Mouse (Mus musculus) heart, adult 9 months (tissue): ENCODE results near the gene Ptf1a.
A peak's percentile ranks its signal among the peaks of the same experiment; 100 is the strongest.

Source experiments
- DNase-seq, 2 experiments: peaks; one replicate each; pipeline ENCODE4 v3.0.0; 2022; ENCODE audit warnings: low spot score in 2 of 2

Gene Ptf1a

GRCm38 (mm10) chr2:19444931-19445831 is at the start of gene Ptf1a:
Gene Ptf1a (plus strand): TSS chr2:19445663.
- no peak for DNase-seq

- no peak for DNase-seq
Measured at GRCm38 (mm10) chr2:19405409-19405808, 40.1 kb upstream of the Ptf1a start.

- peak; percentile 18 to 25 for DNase-seq
Measured at GRCm38 (mm10) chr2:19406531-19406930, 38.9 kb upstream of the Ptf1a start.

- peak in 1 of 2 experiments; percentile 11 for DNase-seq
Measured at GRCm38 (mm10) chr2:19414222-19414965, 31.1 kb upstream of the Ptf1a start.

GRCm38 (mm10) chr2:19415063-19415521 is 30.4 kb upstream of the Ptf1a start:
- DNase-seq = peak; percentile 45 to 69

- no peak for DNase-seq
Measured at GRCm38 (mm10) chr2:19416066-19416465, 29.4 kb upstream of the Ptf1a start.

GRCm38 (mm10) chr2:19419686-19420345 is 25.6 kb upstream of the Ptf1a start:
- DNase-seq = no peak

GRCm38 (mm10) chr2:19422226-19422625 is 23.2 kb upstream of the Ptf1a start:
- DNase-seq = no peak

- DNase-seq = no peak
Measured at GRCm38 (mm10) chr2:19423086-19423485, 22.4 kb upstream of the Ptf1a start.

- no peak for DNase-seq
Measured at GRCm38 (mm10) chr2:19429031-19429430, 16.4 kb upstream of the Ptf1a start.

GRCm38 (mm10) chr2:19429691-19430690 is 15.5 kb upstream of the Ptf1a start:
- no peak for DNase-seq

- no peak for DNase-seq
Measured at GRCm38 (mm10) chr2:19430746-19431145, 14.7 kb upstream of the Ptf1a start.

GRCm38 (mm10) chr2:19431186-19431585 is 14.3 kb upstream of the Ptf1a start:
- no peak for DNase-seq

GRCm38 (mm10) chr2:19431614-19432323 is 13.7 kb upstream of the Ptf1a start:
- no peak for DNase-seq

- no peak for DNase-seq
Measured at GRCm38 (mm10) chr2:19444346-19444745, 1.1 kb upstream of the Ptf1a start.

- DNase-seq = no peak
Measured at GRCm38 (mm10) chr2:19445871-19446501, 523 bp downstream of the Ptf1a start.

- no peak for DNase-seq
Measured at GRCm38 (mm10) chr2:19446746-19447145, 1.3 kb downstream of the Ptf1a start.

- DNase-seq = no peak
Measured at GRCm38 (mm10) chr2:19448042-19448700, 2.7 kb downstream of the Ptf1a start.

GRCm38 (mm10) chr2:19449308-19449707 is 3.8 kb downstream of the Ptf1a start:
- no peak for DNase-seq
